Mouse (Mus musculus): ENCODE measurements at regions not wholly inside any gene's neighbourhood (a gene's known extent, or its start where the extent isn't known, plus 50 kb on each side); places are given as distances from the start of the nearest gene placed in this dataset.

DNA sequence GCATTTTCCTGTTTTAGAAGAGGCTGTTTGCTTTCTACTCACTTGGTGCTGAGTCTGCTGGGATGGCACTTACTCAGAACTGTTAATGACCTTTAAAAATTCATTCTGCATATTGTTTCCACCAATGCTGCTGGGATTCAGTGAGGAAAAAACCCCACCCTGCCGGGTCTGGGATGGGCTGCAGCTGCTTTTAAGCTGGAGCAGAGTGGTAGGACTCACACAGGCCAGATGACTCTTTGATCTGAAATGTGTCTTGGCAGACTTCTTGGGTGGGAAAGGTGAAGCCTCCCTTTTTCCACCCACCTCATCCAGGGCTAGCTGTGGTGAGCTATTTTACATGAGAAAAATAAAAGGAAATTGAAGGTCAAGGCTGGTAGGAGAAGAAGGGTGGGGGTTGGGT, 56.4 kb upstream of the Ddhd1 start:
- no peak for DNase-seq

DNA sequence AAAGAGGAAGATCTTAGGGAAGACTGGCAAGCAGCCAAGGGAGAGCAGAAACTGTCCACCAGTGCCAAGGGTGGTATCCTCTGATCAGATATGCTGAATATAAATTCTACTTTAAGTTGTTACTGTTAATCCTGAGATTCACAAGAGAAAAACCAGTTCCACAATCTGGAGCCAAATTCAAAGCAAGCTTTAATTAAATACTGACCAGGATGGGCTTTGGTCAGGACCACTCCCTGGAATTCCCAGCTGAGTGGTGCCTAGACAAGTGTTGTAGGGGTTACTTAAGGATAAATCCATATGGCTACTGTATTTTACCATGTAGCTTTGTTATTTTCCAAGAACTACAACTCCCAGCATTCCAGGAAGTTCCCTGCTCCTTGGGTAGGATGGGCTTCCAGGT, 56.8 kb upstream of the Ddhd1 start:
- DNase-seq: no peak

GRCm38 (mm10) chr14:45716100-45716499, 58.2 kb upstream of the Ddhd1 start:
- DNase-seq: no peak

- no peak for DNase-seq
Observed at GRCm38 (mm10) chr14:45722887-45723286, 64.9 kb upstream of the Ddhd1 start.

- no peak for DNase-seq
Observed at GRCm38 (mm10) chr14:45724341-45724740, 66.4 kb upstream of the Ddhd1 start.

GRCm38 (mm10) chr14:45734530-45735410, 76.8 kb upstream of the Ddhd1 start:
- no peak for DNase-seq

DNA sequence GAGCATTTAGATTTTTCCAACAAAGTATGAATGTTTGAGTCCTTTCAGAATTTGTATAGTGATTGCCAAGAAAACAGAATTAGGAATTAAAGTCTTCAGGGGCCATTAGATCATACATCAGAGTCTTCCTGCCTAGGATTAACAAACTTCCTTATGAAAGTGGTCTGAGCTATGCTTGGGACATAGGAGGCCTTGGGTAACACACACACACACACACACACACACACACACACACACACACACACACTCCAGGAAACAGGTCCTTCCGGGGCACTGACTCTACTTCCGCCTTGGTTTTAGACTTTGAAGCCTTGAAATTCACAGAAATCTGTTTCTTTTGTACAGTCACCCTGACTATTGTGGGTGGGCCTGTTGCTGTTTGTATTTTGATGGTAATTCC, 80.0 kb upstream of the Ddhd1 start:
- DNase-seq: no peak

DNA sequence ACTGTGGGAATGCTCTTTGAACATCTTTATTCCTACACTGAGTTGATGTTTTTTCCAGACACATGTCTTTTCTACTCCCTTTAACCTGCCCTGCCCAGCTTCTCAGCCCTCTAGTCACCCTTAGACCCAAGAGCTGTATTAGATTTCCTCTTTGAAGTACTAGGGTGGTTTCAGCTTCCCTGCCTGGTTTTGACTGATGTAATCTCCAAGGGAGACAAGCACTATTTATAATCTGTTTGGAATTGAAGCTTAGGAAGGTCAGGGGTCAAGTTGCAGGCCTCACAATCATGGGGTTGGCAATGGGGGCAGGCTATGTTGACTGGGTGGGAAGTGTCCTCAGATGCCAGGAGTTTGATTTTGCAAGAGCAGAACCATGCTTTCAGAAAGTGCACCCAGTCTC, 81.7 kb upstream of the Ddhd1 start:
- DNase-seq: no peak

DNA sequence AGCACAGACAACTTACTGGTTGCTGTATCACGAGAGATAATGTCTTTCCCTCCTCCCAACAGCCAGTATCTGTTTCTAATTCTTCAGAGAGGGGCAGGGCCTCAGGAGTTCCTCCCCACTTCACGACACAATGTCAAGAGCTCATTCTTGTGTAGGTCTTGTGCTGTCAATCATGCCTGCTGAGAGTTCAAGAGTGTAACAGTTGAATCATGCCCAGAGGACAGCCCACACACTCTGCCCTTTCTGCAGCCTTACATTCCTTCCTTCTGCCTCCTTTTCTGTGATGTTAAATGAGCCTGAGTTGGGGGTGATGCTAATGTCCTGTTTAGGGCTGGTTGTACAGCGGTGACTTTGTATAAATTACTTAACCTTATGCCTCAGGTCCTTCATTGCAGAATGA, 82.7 kb upstream of the Ddhd1 start:
- DNase-seq: no peak

- DNase-seq: no peak
Observed at GRCm38 (mm10) chr14:45746176-45746575, 88.2 kb upstream of the Ddhd1 start.

DNA sequence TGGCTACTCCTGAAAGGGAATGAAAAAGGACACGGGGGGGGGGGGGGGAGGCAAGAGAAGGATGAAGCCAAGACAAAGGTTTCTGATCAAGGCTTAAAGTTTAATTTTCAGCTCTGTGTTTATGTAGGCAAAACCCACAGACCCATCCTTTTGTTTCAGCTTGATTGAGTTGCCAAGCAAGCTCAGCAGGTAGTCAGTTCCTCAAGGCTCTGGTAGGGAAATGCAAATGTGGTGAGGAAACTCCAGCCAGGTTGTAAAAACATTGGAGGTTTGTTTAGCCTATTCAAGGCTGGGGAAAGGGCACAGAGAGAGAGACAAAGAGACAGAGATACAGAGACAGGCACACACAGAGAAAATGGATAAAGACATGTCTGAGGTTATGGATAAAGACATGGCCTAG, 99.4 kb upstream of the Ddhd1 start:
- no peak for DNase-seq

DNA sequence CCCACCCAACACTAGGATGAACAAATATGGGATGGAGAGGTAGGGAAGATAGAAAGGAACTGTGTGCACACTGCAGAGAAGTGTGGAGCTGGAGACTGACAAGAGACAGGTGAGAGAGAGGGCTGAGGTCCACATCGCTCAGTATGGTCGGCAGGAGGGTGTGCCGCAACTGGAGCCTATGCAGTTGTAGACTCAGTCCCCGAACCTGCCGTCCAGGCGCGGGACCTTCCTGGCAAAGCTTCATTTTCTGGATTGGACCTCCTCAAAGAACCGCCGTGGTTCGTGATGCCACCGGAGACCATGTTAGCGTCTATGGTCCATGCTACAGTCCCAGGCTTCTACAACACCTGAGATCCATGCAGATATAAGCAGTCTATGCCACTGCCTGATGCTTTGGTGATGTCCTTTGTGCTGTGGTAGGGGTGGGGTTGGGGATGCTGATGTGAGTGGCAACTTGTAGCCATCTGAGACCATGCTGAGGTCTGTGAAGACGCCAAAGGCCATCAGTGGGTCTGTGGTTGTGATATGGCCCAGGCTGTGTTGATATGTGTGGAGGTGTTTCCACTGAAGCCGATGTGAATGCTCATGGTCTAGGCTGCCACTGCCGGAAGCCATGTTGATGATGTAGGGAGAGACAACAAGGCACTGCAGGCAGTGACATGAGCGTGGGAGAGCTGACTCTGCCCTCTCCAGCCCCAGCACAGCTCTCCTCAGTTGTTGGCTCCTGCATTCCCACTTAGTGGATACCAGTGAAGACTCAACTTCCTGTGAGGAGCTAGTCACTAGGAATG, 103.1 kb upstream of the Ddhd1 start:
- no peak for DNase-seq

GRCm38 (mm10) chr14:45764231-45764630, 106.3 kb upstream of the Ddhd1 start:
- DNase-seq: no peak

DNA sequence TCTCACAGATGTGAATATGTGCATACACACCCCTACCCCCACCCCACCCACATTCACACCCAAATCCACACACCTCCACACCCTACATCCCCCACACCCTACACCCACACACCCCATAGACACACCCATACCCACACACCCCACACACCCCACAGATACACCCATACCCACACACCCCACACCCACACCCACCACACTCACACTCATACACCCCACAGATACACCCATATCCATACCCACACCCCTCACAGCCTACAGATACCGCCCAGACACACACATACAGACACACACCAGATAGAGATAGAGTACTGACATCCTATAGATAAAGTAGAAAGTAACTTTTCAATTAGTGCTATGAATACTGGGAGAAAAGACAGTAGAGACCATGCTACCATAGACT, 108.6 kb upstream of the Ddhd1 start:
- DNase-seq: no peak

DNA sequence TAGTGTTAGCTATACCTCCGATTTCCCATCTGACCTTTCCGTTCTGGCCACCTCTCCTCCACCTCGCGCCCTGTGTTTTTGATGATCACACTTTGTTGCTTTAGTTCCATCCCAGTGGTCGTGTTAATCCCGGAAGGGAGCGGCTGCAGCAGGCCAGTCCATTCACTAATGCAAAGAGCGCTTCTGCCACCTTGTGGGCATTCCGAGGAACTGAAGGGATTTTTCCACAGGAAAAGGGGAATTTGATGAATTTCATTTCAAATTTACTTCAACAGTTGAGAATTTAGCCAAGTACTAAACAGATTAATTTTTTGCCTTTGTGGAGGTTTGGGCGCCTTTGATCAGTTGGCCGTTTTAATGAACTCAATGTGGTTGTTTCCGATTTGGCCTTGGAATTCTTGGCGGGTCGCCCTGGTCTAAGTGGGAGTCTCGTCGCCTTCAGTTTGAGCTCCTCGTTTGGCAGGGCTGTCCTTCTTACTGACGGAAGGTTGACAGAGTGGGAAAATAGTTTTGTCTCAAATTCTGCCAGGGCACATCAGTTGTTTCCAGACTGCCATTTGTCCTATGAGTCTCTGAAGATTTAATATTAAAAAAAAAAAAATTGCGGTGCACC, 114.8 kb upstream of the Ddhd1 start:
- peak; percentile 78 to 83 for DNase-seq

GRCm38 (mm10) chr14:45773326-45773725, 115.4 kb upstream of the Ddhd1 start:
- DNase-seq: no peak

DNA sequence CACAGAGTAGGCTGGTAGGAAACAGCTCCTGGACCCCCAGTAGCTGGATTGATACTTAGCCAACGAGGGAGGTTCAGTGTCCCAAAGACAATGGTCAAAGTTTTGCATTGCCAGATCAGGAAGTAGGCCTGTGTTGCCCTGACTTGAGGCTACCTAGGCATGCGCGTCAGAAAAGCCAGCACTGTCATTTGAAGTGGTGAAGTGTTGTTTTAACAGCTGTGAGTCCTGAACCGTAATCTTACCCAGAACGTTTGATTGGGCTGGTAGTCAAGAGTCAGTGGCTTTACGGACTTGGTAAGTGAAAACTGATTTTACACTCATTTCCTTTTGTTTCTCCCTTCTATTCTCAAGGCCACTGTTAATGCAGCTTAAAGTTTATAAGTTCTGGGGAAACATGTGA, 123.9 kb upstream of the Ddhd1 start:
- no peak for DNase-seq

DNA sequence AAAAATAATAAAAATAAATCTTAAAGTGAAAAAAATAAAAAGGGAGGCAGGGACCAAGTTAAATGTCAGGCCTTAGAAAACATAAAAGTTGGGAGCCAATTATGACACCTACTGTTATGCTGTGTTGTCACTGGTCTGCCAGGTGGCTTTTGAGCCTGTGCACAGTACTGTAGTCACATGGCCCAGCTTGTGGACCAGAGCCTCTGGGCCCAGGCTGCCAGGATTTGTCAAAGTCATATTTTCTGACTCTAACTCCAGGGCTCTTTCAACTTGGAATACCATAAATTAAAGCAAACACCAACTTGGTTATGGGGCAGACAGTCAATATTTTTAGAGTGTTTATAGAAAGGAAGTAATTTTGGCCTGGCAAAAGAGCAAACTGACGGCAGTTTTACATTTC, 137.0 kb upstream of the Ddhd1 start:
- DNase-seq: no peak

DNA sequence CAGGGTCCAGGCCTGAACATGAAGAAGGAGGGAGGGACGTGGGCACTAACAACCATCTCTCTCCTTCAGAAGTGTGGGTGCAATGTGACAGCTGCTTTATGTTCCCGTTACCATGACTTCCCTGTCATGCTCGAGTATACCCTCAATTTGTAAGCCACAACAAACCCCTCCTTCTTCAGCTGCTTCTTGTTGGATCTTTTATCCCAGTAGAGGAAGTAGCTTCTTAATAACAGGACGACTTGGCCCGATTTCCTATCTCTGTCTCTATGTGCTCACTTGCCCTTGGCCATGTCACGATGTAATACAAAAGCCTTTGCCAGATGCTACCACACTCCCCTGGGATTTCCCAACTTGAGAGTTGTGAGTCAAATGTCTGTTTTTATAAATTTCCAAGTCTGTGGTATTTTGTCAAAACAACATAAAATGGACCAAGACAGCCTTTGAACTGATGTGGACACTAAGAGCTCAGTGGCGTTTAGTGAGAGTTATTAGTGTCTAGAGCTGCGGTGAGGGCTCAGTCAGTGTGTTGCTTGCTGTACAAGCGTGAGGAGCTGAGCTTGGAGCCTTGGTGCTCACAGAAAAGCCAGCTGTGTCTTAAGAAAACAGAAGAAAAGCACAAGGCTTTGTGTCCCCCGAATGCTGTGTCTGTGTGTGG, 138.8 kb upstream of the Ddhd1 start:
- DNase-seq: peak; percentile 43 to 48

DNA sequence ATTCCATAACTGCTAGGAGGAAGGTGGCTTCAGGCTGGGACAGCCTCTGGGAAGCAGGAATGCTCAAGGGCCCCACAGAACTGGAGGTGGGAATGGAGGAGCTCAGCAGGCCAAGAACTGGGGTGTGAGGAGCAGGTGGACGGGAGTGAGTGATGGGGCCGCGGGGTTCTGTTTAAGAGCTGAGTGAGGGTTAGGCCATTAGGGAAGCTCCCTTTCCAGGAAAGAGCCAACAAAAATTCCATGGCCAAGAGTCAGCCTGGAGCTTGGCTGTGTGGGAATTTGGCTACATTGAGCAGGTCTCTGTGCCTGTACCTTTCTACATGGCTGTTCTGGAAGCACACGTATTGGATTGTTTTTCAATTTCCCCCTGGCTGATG, 139.4 kb upstream of the Ddhd1 start:
- DNase-seq: no peak

DNA sequence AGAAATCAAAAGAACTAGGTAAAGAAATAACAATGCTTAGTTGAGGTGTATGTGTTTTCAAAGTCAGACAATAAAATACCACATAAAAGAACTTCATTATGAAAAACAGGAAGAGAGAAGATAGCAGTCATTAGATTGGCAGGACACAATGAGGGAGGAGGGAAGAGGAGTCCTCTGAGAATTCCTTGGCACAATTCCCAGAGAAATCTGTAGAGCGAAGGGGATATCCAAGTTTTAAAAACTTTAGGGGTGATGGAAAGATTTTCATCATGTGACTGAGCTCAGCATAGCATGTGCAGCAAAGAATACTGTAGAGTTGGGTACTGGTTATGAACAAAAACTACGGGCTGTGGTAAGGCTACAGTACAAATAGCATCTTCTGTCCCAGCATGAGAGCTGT, 141.3 kb upstream of the Ddhd1 start:
- no peak for DNase-seq

DNA sequence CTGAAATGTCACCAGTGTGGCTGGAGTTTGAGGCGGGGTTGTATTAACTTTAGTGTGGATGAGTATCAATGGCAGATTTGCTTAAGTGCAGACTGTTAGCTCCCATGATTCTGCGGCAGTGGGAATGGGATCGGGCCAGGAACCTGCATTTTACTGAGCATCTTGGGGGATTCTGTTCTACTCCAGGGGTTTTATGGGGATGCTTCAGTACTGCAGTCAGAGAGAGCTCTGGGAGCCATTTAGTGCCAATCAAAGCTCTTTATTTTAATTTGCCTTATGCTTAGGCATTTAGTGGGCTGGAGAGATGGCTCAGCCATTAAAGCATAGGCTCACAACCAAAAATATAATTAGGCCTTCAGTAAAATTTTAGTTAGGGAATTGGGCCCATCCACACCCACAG, 148.0 kb upstream of the Ddhd1 start:
- no peak for DNase-seq

DNA sequence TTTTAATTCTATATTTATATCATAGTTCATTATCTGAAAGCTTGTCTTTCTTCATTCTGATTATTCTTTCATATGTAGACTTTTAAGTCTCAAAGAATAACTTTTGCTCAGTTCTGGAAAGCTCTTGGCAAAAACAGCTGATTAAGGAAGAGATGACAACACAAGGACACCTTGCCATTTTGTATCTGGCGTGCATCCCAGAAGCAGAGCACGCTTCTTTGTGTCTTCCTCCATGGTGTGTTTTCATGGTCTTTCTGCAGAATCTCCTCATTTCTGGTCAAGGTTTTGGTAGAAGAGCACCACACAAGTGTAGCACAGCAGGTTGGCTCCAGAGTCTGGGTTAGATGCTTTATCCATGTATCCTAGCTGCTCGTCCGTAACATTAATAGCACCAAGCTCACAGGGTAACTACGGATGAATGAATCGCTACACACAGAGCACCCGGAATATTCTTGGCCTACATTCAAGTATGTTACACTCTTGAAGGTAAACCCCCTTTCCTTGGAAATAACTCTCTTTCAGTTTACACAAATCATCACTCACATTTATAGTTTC, 148.9 kb upstream of the Ddhd1 start:
- DNase-seq: no peak

Data from kidney, postnatal 4 days (tissue).